Mouse (Mus musculus): ENCODE measurements around the gene Pigq.
A peak's percentile ranks its signal among the peaks of the same experiment; 100 is the strongest.

DNA sequence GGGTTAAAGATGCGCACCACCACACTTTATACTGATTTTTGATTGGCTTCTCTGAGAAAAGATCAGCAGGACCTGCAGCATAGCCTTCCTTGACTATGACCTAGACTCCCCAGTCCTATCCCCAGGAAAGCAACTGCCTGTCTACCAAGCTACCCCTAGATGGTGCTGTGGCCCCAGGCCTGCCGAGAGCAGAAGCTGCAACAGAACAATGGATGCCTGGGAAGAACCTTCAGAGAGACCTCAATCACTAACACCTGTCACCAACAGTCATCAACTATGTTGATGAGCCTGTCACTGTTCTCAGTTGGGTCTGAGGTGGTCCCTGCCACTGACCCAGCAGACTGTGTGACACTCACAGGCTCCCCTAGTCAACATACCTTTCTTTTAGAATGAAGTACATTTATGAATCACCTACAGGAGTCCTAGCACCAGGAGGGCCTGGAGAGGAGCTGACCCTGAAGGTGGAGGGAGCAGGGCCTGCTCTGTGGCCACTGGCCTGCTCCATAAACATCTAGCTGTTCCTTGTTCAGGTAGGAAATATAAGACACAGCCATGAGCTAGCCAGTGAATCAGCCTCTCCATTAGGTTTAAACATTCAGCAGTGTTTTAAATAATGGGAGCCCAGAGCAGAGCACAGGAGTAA is 50.6 kb downstream of the Pigq start:
- peak; percentile 96; the same call in 1 of the 2 replicates for TF ChIP-seq CTCF (IDR thresholded peaks at IDR 0.05; ENCODE audit: extremely low read depth, insufficient read depth, insufficient read length, insufficient replicate concordance)
- TF ChIP-seq POLR2A (IDR thresholded peaks at IDR 0.05; ENCODE audit: low read depth, low read length), result no peak

All from spleen, adult 2 months (tissue).